Mouse (Mus musculus) MEL (cell line): ENCODE data around the gene Vps53.

ENCODE experiments used
- CTCF ChIP-seq, 3 experiments: IDR thresholded peaks in 2 of 3; conservative IDR thresholded peaks in 1 of 3; 2 replicates each; pipeline ENCODE4 v1.5.1; 2011 to 2012; ENCODE audit warnings: low read length in 3 of 3, low read depth in 2 of 3, mild to moderate bottlenecking in 2 of 3, improper control_type of control experiment in 1 of 3, inconsistent platforms in 1 of 3, mixed read lengths in 1 of 3, moderate library complexity in 1 of 3; ENCODE audit not compliant: control insufficient read depth in 1 of 3, insufficient read depth in 1 of 3, poor library complexity in 1 of 3, severe bottlenecking in 1 of 3
- ETS1 ChIP-seq: IDR thresholded peaks from 2 replicates; pipeline ENCODE4 v1.6.1; 2012; ENCODE audit warnings: low read depth, mild to moderate bottlenecking, inconsistent platforms, low read length, improper control_type of control experiment, moderate library complexity
- GATA1 ChIP-seq: IDR thresholded peaks from 2 replicates; pipeline ENCODE4 v1.6.1; 2011; ENCODE audit warnings: low read depth, low read length, improper control_type of control experiment
- MAZ ChIP-seq: IDR thresholded peaks from 2 replicates; pipeline ENCODE4 v1.6.1; 2012; ENCODE audit warnings: low read depth, mild to moderate bottlenecking, inconsistent platforms, low read length, improper control_type of control experiment
- POLR2A ChIP-seq, 2 experiments: IDR thresholded peaks; 2 replicates each; pipeline ENCODE4 v1.6.1; 2011 to 2012; ENCODE audit warnings: low read length in 2 of 2, mild to moderate bottlenecking in 2 of 2, control low read depth in 1 of 2, improper control_type of control experiment in 1 of 2, low read depth in 1 of 2, moderate library complexity in 1 of 2; ENCODE audit not compliant: control insufficient read depth in 1 of 2, insufficient read depth in 1 of 2, poor library complexity in 1 of 2
- TAL1 ChIP-seq: IDR thresholded peaks from 2 replicates; pipeline ENCODE4 v1.6.1; 2012; ENCODE audit warnings: mild to moderate bottlenecking, inconsistent platforms, low read length, moderate library complexity, mixed read lengths
- ZC3H11A ChIP-seq: IDR thresholded peaks from 2 replicates; pipeline ENCODE4 v1.6.1; 2012; ENCODE audit warnings: low read depth, mild to moderate bottlenecking, inconsistent platforms, low read length, improper control_type of control experiment

DNA sequence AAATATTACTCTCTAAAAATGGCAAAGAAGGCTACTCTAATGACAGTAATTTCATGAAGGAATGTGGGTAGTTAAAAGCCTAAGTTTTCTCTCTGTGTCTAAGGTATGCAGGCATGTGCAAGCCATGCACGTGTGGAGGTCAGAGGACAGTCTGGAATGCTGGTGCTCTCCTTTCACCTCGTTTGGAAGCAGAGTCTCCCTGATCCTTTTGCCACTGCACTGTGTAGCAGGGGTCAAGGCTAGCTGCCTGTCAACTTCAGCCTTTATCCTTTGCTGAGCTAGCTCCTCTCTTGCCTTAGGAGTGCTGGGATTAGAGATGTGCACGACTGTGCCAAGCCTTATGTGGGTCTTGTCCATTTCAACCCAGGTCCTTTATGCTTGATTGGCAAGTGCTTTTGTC, 128.9 kb downstream of the Vps53 start:
- no peak for TF ChIP-seq ZC3H11A
- TF ChIP-seq MAZ = no peak
- TF ChIP-seq ETS1 = no peak
- no peak for TF ChIP-seq GATA1
- no peak for TF ChIP-seq TAL1
- no peak for TF ChIP-seq POLR2A (IDR thresholded peaks at IDR 0.05; ENCODE audit: control insufficient read depth in 1 of 2, insufficient read depth in 1 of 2, low read depth in 1 of 2, low read length in 2 of 2, poor library complexity in 1 of 2)
- TF ChIP-seq CTCF (IDR thresholded peaks at IDR 0.05 in 2 of 3, conservative IDR thresholded peaks at IDR 0.05 in 1 of 3; ENCODE audit: control insufficient read depth in 1 of 3, insufficient read depth in 1 of 3, low read depth in 2 of 3, low read length in 3 of 3, poor library complexity in 1 of 3, severe bottlenecking in 1 of 3) = no peak
